Mouse (Mus musculus) spleen, adult 18-20 months (tissue): ENCODE data around the gene Dph1.

Experiments
- DNase-seq, 2 experiments: peaks; one replicate each; pipeline ENCODE4 v3.0.0; 2022; ENCODE audit warnings: mixed read lengths in 2 of 2

Gene Dph1

DNA sequence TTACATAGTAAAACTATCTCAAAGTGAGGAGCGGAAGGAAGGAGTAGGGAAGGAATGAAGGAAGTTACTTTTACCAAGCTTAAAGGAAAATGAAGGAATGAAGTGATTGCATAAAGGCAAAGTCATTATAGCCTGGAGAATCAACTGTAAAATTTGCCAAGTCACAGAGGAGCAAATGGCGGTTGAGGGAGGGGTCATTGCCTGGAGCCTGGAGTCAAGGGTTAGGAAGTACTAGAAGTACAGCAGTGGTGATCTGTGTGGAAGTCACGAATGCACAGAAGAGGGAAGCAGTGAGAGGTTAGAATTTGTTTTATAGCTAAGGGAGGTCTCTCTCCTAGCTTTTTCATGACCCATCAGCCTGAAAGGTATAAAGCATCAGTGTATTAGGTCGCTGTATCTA is 59.7 kb downstream of the Dph1 start:
- no peak for DNase-seq

DNA sequence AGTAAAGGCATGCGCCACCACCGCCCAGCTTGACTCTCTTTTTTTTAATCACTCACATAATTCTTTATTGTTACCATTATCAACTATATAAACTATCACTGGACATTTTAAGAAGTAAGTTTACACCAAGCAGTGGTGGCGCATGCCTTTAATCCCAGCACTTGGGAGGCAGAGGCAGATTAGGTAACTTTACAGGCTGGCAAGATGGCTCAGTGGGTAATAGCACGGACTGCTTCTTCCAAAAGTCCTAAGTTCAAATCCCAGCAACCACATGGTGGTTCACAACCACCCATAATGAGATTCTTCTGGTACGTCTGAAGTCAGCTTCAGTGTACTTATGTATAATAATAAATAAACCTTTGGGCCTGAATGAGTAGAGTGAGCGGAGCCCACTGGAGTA is 61.6 kb downstream of the Dph1 start:
- no peak for DNase-seq
